Mouse (Mus musculus) stomach, postnatal 0 days (tissue): Measurements from ENCODE around the gene Tor1aip1.

Experiments used
- CTCF ChIP-seq: IDR thresholded peaks from 2 replicates; pipeline ENCODE4 v1.5.1; 2016; ENCODE audit warnings: antibody characterized with exemption, low read depth, mild to moderate bottlenecking, moderate library complexity
- EP300 ChIP-seq: optimal IDR thresholded peaks from 2 replicates; pipeline ENCODE3; 2016; ENCODE audit warnings: antibody characterized with exemption

DNA sequence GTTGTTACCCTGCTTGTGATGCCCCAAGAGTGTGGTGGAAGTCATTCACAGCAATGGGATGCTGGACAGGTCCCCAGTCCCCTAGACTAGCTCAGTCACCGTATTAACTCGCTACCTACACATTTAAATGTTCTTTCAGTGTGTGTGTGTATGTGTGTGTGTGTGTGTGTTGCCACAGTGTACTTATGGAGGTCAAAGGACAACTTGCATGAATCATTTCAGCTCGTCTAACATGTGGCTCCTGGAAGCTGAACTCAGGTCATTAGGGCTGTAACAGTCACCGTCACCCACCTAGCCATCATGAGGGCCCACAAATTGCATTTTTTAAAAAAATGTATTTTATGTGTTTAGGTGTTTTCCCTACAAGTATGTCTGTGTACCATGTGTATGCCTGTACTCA lies 25.9 kb upstream of the Tor1aip1 start:
- TF ChIP-seq CTCF (no peak), EP300 (no peak)
